Mouse (Mus musculus) liver, postnatal 0 days (tissue): Measurements from ENCODE around the gene Mydgf.

ENCODE experiments used
- CTCF ChIP-seq: sonication (generic); IDR thresholded peaks from 2 replicates; pipeline ENCODE4 v1.5.1; 2016; ENCODE audit warnings: antibody characterized with exemption, low read depth
- EP300 ChIP-seq: IDR thresholded peaks from 2 replicates; pipeline ENCODE4 v1.6.1; 2016; ENCODE audit warnings: antibody characterized with exemption, low read depth, mild to moderate bottlenecking

DNA sequence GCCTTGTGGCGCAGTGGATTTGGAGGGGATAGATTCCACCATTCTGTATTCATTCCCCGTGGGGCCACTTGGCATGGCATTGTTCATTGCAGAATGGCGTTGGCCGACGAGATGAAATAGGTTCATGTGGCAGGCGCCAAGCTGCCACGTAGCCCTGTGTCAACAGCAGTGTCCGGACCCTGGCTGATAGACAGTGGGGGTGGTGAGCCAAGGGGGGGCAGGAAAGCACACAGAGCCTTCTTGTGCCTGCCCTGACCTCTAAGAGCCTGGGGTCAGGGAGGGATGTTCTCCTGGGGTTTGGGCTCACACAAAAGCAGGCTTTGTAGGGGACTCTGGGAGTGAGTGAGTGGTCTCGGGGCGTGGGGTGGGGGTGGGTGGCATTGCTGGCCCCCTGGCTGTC lies 13.1 kb downstream of the Mydgf start:
- TF ChIP-seq CTCF (no peak), EP300 (no peak)
